Mouse (Mus musculus) lung, postnatal 0 days (tissue): Measurements from ENCODE around the gene Fam3b.

Experiments
- CTCF ChIP-seq: IDR thresholded peaks from 2 replicates; pipeline ENCODE4 v1.5.1; 2016; ENCODE audit warnings: antibody characterized with exemption, mild to moderate bottlenecking
- EP300 ChIP-seq: IDR thresholded peaks from 2 replicates; pipeline ENCODE4 v1.6.1; 2016; ENCODE audit warnings: antibody characterized with exemption, mild to moderate bottlenecking, control low read depth

DNA sequence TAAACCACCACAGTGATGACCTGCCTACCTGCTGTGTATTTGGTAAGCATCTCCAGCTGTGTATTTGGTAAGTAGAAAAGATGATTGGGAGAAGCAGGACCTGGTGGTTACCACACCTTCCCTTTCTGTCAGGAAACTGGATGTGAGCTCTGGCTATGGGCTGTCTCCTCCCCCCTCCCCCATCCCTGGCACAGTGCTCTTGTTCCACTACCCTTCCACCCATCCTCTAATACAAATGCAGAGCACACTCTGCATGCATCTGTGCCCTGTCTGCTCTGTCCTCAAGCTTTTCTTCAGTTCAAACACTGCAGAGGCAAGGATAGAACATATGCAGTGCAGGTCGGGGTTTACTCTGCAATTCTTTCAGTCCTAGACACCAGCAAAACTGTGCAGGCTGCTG, 19.8 kb upstream of the Fam3b start:
- TF ChIP-seq CTCF (no peak), EP300 (no peak)
